Comparison of ENCODE assay signal across 21 mouse cellular contexts in the genomic region with DNA sequence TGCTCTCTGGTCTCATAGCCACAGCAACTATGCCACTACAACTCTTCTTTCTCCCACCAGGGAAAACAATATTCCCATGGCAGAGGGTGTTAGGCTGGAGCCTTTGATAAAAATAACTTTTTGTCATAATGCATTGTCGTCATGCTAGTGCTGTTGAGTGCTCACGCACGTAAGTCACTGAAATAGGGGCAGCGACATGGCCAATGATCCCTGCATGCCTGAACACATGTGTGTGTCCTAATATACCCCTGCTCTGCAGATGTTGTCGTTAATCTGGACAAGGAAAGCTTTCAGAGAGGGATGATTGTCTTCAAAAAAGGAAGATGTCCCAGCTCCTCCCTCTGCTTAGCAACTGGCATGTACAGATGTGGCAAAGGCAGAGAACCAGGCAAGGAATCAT.
A peak's percentile ranks its signal among the peaks of the same experiment; 100 is the strongest.
DNase-seq lines count a peak whose midpoint lies in the region; ATAC-seq and TF ChIP-seq lines count a peak whose summit lies in the region.
"Had no signal": no experiment of that assay in that cellular context is flagged by ENCODE, and none has a peak within 500 bp of the region (broad histone marks: within the 10 kb centered on the region; RNA-seq: fewer than 3 reads in every experiment).

No protein-coding gene starts in this region.

- no peak overlapping the region for H3K9ac ChIP-seq in heart, embryonic 13.5 days
- no peak overlapping the region for H3K9ac ChIP-seq in heart, postnatal 0 days (replicated peaks; ENCODE audit: low read depth, low read length)
- H3K9ac ChIP-seq: embryonic facial prominence, embryonic 13.5 days; embryonic facial prominence, embryonic 15.5 days; forebrain, embryonic 12.5 days had no signal

- no peaks in the 10 kb centered on the region for H3K9me3 ChIP-seq in heart, embryonic 13.5 days
- H3K9me3 ChIP-seq in heart, postnatal 0 days (replicated peaks; ENCODE audit: control insufficient read depth, low read length), result no peaks in the 10 kb centered on the region
- H3K9me3 ChIP-seq in heart, embryonic 10.5 days, result no peaks in the 10 kb centered on the region
- H3K9me3 ChIP-seq: embryonic facial prominence, embryonic 13.5 days; embryonic facial prominence, embryonic 15.5 days; forebrain, embryonic 10.5 days; forebrain, embryonic 12.5 days had no signal

- TF ChIP-seq EP300 in heart, postnatal 0 days (IDR thresholded peaks at IDR 0.05; ENCODE audit: low read depth), result no peak

- H3K36me3 ChIP-seq in heart, embryonic 13.5 days, result no peaks in the 10 kb centered on the region
- no peaks in the 10 kb centered on the region for H3K36me3 ChIP-seq in heart, postnatal 0 days (replicated peaks; ENCODE audit: control insufficient read depth, insufficient read depth, low read length)
- no peaks in the 10 kb centered on the region for H3K36me3 ChIP-seq in heart, embryonic 10.5 days
- H3K36me3 ChIP-seq: embryonic facial prominence, embryonic 13.5 days; embryonic facial prominence, embryonic 15.5 days; forebrain, embryonic 10.5 days; forebrain, embryonic 12.5 days had no signal

- TF ChIP-seq CTCF in heart, postnatal 0 days (IDR thresholded peaks at IDR 0.05; ENCODE audit: low read depth), result no peak

- no peak overlapping the region for H3K4me3 ChIP-seq in heart, embryonic 13.5 days
- no peak overlapping the region for H3K4me3 ChIP-seq in heart, postnatal 0 days (ENCODE audit: low read depth, low read length)
- no peak overlapping the region for H3K4me3 ChIP-seq in heart, embryonic 10.5 days
- H3K4me3 ChIP-seq: embryonic facial prominence, embryonic 13.5 days; embryonic facial prominence, embryonic 15.5 days; erythroblast, embryonic 14.5 days; forebrain, embryonic 10.5 days; forebrain, embryonic 12.5 days had no signal

- WGBS in heart, embryonic 13.5 days, result 64% methylated on average over 5 of the region's 5 CpGs
- WGBS in heart, postnatal 0 days, result 56% methylated on average over 5 of the region's 5 CpGs
- 84% methylated on average over 5 of the region's 5 CpGs for WGBS in heart, embryonic 10.5 days

- no peak overlapping the region for H3K4me2 ChIP-seq in heart, embryonic 13.5 days
- H3K4me2 ChIP-seq in heart, postnatal 0 days (ENCODE audit: low read depth, low read length), result no peak overlapping the region
- H3K4me2 ChIP-seq: embryonic facial prominence, embryonic 13.5 days; embryonic facial prominence, embryonic 15.5 days; forebrain, embryonic 12.5 days had no signal

- H3K4me1 ChIP-seq in heart, embryonic 13.5 days, result peaks cover 55% of the 10 kb centered on the region
- peaks cover 15% of the 10 kb centered on the region; the same call in 1 of the 2 replicates for H3K4me1 ChIP-seq in heart, postnatal 0 days (ENCODE audit: control insufficient read depth, insufficient read depth)
- H3K4me1 ChIP-seq in heart, embryonic 10.5 days, result peaks cover 22% of the 10 kb centered on the region

- no peak for DNase-seq in heart, postnatal 14 days
- peak; percentile 49 for DNase-seq in heart, postnatal 0 days (ENCODE audit: low spot score)
- no peak for DNase-seq in heart, embryonic 10.5 days (ENCODE audit: low spot score)
- DNase-seq: adrenal gland, adult 2 months; adrenal gland, postnatal 10 days; adrenal gland, postnatal 25 days; cerebellum, adult 11 months; cerebellum, adult 18-20 months; cerebellum, adult 8-10 months; cerebellum, adult 9-11 months; cerebellum, postnatal 14 days; cerebellum, postnatal 36 days; embryo, embryonic 11 days had no signal

- ATAC-seq in heart, embryonic 13.5 days (ENCODE audit: extremely low read depth, insufficient number of reproducible peaks, low FRiP score, low TSS enrichment), result no peak
- ATAC-seq in heart, postnatal 0 days (ENCODE audit: insufficient read depth, low read depth), result peak; percentile 57; the same call in 1 of the 2 replicates
- ATAC-seq: forebrain, embryonic 14.5 days; forebrain, embryonic 16.5 days had no signal

- intact Hi-C loops in heart, postnatal 14 days (cut with DNase I), result no loop called here

- no peaks in the 10 kb centered on the region for H3K27me3 ChIP-seq in heart, embryonic 13.5 days (replicated peaks)
- H3K27me3 ChIP-seq in heart, postnatal 0 days (ENCODE audit: control insufficient read depth, insufficient read depth, low read length), result no peaks in the 10 kb centered on the region
- no peaks in the 10 kb centered on the region for H3K27me3 ChIP-seq in heart, embryonic 10.5 days (ENCODE audit: insufficient read depth, poor library complexity, severe bottlenecking)
- H3K27me3 ChIP-seq: embryonic facial prominence, embryonic 13.5 days; embryonic facial prominence, embryonic 15.5 days; forebrain, embryonic 12.5 days had no signal

- H3K27ac ChIP-seq in heart, embryonic 13.5 days (replicated peaks), result 0 out of 2 replicates have a peak overlapping the region, but pooled peaks have one; percentile 25
- H3K27ac ChIP-seq in heart, postnatal 0 days (ENCODE audit: low read depth), result no peak overlapping the region
- H3K27ac ChIP-seq in heart, embryonic 10.5 days, result no peak overlapping the region
- H3K27ac ChIP-seq: embryonic facial prominence, embryonic 13.5 days; embryonic facial prominence, embryonic 15.5 days; forebrain, embryonic 10.5 days; forebrain, embryonic 12.5 days had no signal
